Mouse (Mus musculus) cerebellum, adult 9-11 months (tissue): ENCODE measurements around the gene Btbd3.

Experiments
- DNase-seq: peaks from one replicate; pipeline ENCODE4 v3.0.0; 2022

Gene Btbd3

GRCm38 (mm10) chr2:138256411-138256810, at the start of gene Btbd3:
Gene Btbd3, plus strand, starts transcription at chr2:138256565.
- peak; percentile 97 for DNase-seq

GRCm38 (mm10) chr2:138215561-138215960, 40.8 kb upstream of the Btbd3 start:
- peak; percentile 9 for DNase-seq

GRCm38 (mm10) chr2:138220269-138220668, 36.1 kb upstream of the Btbd3 start:
- no peak for DNase-seq

GRCm38 (mm10) chr2:138232247-138232646, 24.1 kb upstream of the Btbd3 start:
- no peak for DNase-seq

GRCm38 (mm10) chr2:138236149-138236548, 20.2 kb upstream of the Btbd3 start:
- no peak for DNase-seq

- DNase-seq, result no peak
Observed at GRCm38 (mm10) chr2:138242452-138242851, 13.9 kb upstream of the Btbd3 start.

GRCm38 (mm10) chr2:138245631-138246289, 10.6 kb upstream of the Btbd3 start:
- DNase-seq, result no peak

- no peak for DNase-seq
Observed at GRCm38 (mm10) chr2:138247986-138248385, 8.4 kb upstream of the Btbd3 start.

- no peak for DNase-seq
Observed at GRCm38 (mm10) chr2:138256851-138257471, 596 bp downstream of the Btbd3 start.

- DNase-seq, result peak; percentile 70
Observed at GRCm38 (mm10) chr2:138257692-138258315, 1.4 kb downstream of the Btbd3 start.

- DNase-seq, result no peak
Observed at GRCm38 (mm10) chr2:138261140-138261539, 4.8 kb downstream of the Btbd3 start.

- no peak for DNase-seq
Observed at GRCm38 (mm10) chr2:138262885-138263284, 6.5 kb downstream of the Btbd3 start.

GRCm38 (mm10) chr2:138265356-138266005, 9.1 kb downstream of the Btbd3 start:
- DNase-seq, result peak; percentile 60

- DNase-seq, result no peak
Observed at GRCm38 (mm10) chr2:138266679-138267078, 10.3 kb downstream of the Btbd3 start.

GRCm38 (mm10) chr2:138267852-138268513, 11.6 kb downstream of the Btbd3 start:
- peak; percentile 42 for DNase-seq

- no peak for DNase-seq
Observed at GRCm38 (mm10) chr2:138269330-138269729, 13.0 kb downstream of the Btbd3 start.

GRCm38 (mm10) chr2:138273404-138274073, 17.2 kb downstream of the Btbd3 start:
- DNase-seq, result no peak

- DNase-seq, result no peak
Observed at GRCm38 (mm10) chr2:138274086-138274485, 17.7 kb downstream of the Btbd3 start.

GRCm38 (mm10) chr2:138277842-138278691, 21.7 kb downstream of the Btbd3 start:
- peak; percentile 94 for DNase-seq

GRCm38 (mm10) chr2:138278853-138279640, 22.7 kb downstream of the Btbd3 start:
- peak; percentile 46 for DNase-seq

GRCm38 (mm10) chr2:138279641-138280040, 23.3 kb downstream of the Btbd3 start:
- peak; percentile 56 for DNase-seq
